Mouse (Mus musculus): ENCODE data around the gene Pi16. TPM values are rescaled to one million over a fixed set of nuclear protein-coding genes. Genes with fewer than 3 reads are reported as not detected.

Gene Pi16
- total RNA-seq, 2 experiments from 2014 or later: 1.3 to 3.4 TPM

GRCm38 (mm10) chr17:29326531-29327529 is 9.3 kb downstream of the Pi16 start:
- ATAC-seq (replicated peaks; ENCODE audit: low FRiP score, poor library complexity, severe bottlenecking): no peak

GRCm38 (mm10) chr17:29327691-29328090 is 10.2 kb downstream of the Pi16 start:
- no peak for ATAC-seq (replicated peaks; ENCODE audit: low FRiP score, poor library complexity, severe bottlenecking)

- ATAC-seq (replicated peaks; ENCODE audit: low FRiP score, poor library complexity, severe bottlenecking): no peak
These were observed 12.7 kb downstream of the Pi16 start for GRCm38 (mm10) chr17:29330221-29330620.

- no peak for ATAC-seq (replicated peaks; ENCODE audit: low FRiP score, poor library complexity, severe bottlenecking)
These were observed 13.4 kb downstream of the Pi16 start for GRCm38 (mm10) chr17:29330671-29331410.

- ATAC-seq (replicated peaks; ENCODE audit: low FRiP score, poor library complexity, severe bottlenecking): no peak
These were observed 14.8 kb downstream of the Pi16 start for GRCm38 (mm10) chr17:29332186-29332685.

- no peak for ATAC-seq (replicated peaks; ENCODE audit: low FRiP score, poor library complexity, severe bottlenecking)
These were observed 18.9 kb downstream of the Pi16 start for GRCm38 (mm10) chr17:29336266-29336990.

GRCm38 (mm10) chr17:29337979-29338823 is 20.7 kb downstream of the Pi16 start:
- ATAC-seq (replicated peaks; ENCODE audit: low FRiP score, poor library complexity, severe bottlenecking): no peak

- no peak for ATAC-seq (replicated peaks; ENCODE audit: low FRiP score, poor library complexity, severe bottlenecking)
These were observed 21.8 kb downstream of the Pi16 start for GRCm38 (mm10) chr17:29339170-29339768.

GRCm38 (mm10) chr17:29340406-29341261 is 23.2 kb downstream of the Pi16 start:
- ATAC-seq (replicated peaks; ENCODE audit: low FRiP score, poor library complexity, severe bottlenecking): no peak

- no peak for ATAC-seq (replicated peaks; ENCODE audit: low FRiP score, poor library complexity, severe bottlenecking)
These were observed 24.1 kb downstream of the Pi16 start for GRCm38 (mm10) chr17:29341591-29342003.

GRCm38 (mm10) chr17:29342010-29342910 is 24.8 kb downstream of the Pi16 start:
- ATAC-seq (replicated peaks; ENCODE audit: low FRiP score, poor library complexity, severe bottlenecking): no peak

- ATAC-seq (replicated peaks; ENCODE audit: low FRiP score, poor library complexity, severe bottlenecking): no peak
These were observed 25.8 kb downstream of the Pi16 start for GRCm38 (mm10) chr17:29343241-29343640.

GRCm38 (mm10) chr17:29345272-29345671 is 27.8 kb downstream of the Pi16 start:
- ATAC-seq (replicated peaks; ENCODE audit: low FRiP score, poor library complexity, severe bottlenecking): no peak

- ATAC-seq (replicated peaks; ENCODE audit: low FRiP score, poor library complexity, severe bottlenecking): no peak
These were observed 29.1 kb downstream of the Pi16 start for GRCm38 (mm10) chr17:29346496-29347125.

- no peak; the same call in 1 of the 2 replicates for ATAC-seq (replicated peaks; ENCODE audit: low FRiP score, poor library complexity, severe bottlenecking)
These were observed 29.7 kb downstream of the Pi16 start for GRCm38 (mm10) chr17:29347126-29347644.

GRCm38 (mm10) chr17:29347645-29348256 is 30.3 kb downstream of the Pi16 start, which contains the start of gene Mtch1:
Gene Mtch1, minus strand, starts transcription at chr17:29347934.
- peak; percentile 99 for ATAC-seq (replicated peaks; ENCODE audit: low FRiP score, poor library complexity, severe bottlenecking)
